Mouse (Mus musculus) cerebellum, adult 2 months (tissue): ENCODE measurements around the gene Ifit1bl1.

ENCODE experiments used
- CTCF ChIP-seq: fragments of 200-500 bp; IDR thresholded peaks from 2 replicates; pipeline ENCODE4 v1.5.1; 2011; ENCODE audit warnings: low read depth, mild to moderate bottlenecking, control low read depth, low read length, moderate library complexity, borderline replicate concordance; ENCODE audit not compliant: insufficient read depth
- POLR2A ChIP-seq: fragments of 200-500 bp; IDR thresholded peaks from 2 replicates; pipeline ENCODE4 v1.6.1; 2011; ENCODE audit warnings: low read length, control low read depth, borderline replicate concordance; ENCODE audit not compliant: insufficient read depth

DNA sequence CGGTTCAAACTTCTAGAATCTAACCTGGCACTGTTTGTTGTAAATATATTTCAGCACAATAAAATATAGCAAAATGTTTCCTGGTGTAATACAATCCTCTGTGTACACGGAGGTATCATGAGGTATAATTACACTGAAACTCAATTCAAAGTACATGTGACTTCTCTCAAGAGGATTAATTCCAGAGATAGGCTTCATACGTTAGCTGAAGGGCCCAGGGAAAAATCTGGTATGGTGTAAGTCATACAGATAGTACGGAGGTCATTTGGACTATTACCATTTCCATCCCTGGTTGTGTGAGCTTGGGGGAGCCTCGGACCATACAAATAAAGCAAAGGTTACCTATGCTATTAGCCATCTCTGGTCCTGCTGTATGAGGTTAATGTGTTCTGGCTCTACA lies 40.9 kb upstream of the Ifit1bl1 start:
- no peak for TF ChIP-seq CTCF
- TF ChIP-seq POLR2A, result no peak
